Mouse (Mus musculus) liver, embryonic 14.5 days (tissue): ENCODE results near the gene Slc25a29. TPM values are rescaled to one million over a fixed set of nuclear protein-coding genes. Genes with fewer than 3 reads are reported as not detected.

Source experiments
- ATAC-seq: fragments of 200-750 bp; cut with Nextera tagmentation; 2 replicates; pipeline ENCODE4 v1.8.0; 2017; ENCODE audit warnings: moderate number of reproducible peaks, mild to moderate bottlenecking, moderate library complexity; ENCODE audit not compliant: insufficient read depth
- DNase-seq, 3 experiments: peaks; one replicate each; pipeline ENCODE4 v3.0.0-alpha.2; 2012 to 2013; ENCODE audit warnings: low read depth in 3 of 3, low spot score in 3 of 3
- H3K27ac ChIP-seq: fragments of 300-500 bp; sonication (generic); 2 replicates; pipeline ENCODE4 v1.5.1; 2014; ENCODE audit warnings: moderate library complexity, mild to moderate bottlenecking, control low read depth, inconsistent platforms
- H3K27me3 ChIP-seq: fragments of 300-500 bp; sonication (generic); 2 replicates; pipeline ENCODE4 v1.6.1; 2014; ENCODE audit warnings: mild to moderate bottlenecking, low read length, moderate library complexity; ENCODE audit not compliant: control insufficient read depth, insufficient read depth
- H3K36me3 ChIP-seq: fragments of 300-500 bp; sonication (generic); replicated peaks from 2 replicates; pipeline ENCODE4 v1.6.1; 2014; ENCODE audit warnings: low read depth; ENCODE audit not compliant: control insufficient read depth, insufficient read depth
- H3K4me1 ChIP-seq, 2 experiments: fragments of 200-500 bp in 1 of 2; fragments of 300-500 bp in 1 of 2; sonication (generic) in 1 of 2; replicated peaks; 2 replicates each; pipeline ENCODE4 v1.6.1; 2012 to 2014; ENCODE audit warnings: antibody characterized with exemption in 1 of 2, inconsistent platforms in 1 of 2, low read length in 1 of 2; ENCODE audit not compliant: control insufficient read depth in 2 of 2, insufficient read depth in 2 of 2
- H3K4me2 ChIP-seq: fragments of 300-500 bp; sonication (generic); 2 replicates; pipeline ENCODE4 v1.6.1; 2014; ENCODE audit warnings: low read depth, mild to moderate bottlenecking, control low read depth, moderate library complexity
- H3K4me3 ChIP-seq, 2 experiments: fragments of 200-500 bp in 1 of 2; fragments of 300-500 bp in 1 of 2; sonication (generic) in 1 of 2; 2 replicates each; pipeline ENCODE4 v1.5.1; 2012 to 2014; ENCODE audit warnings: low read depth in 2 of 2, low read length in 2 of 2, mild to moderate bottlenecking in 2 of 2, control low read depth in 1 of 2, inconsistent platforms in 1 of 2, moderate library complexity in 1 of 2; ENCODE audit not compliant: insufficient read depth in 1 of 2
- H3K9ac ChIP-seq: fragments of 300-500 bp; sonication (generic); replicated peaks from 2 replicates; pipeline ENCODE4 v1.6.1; 2014; ENCODE audit warnings: mild to moderate bottlenecking, control low read depth, moderate library complexity
- H3K9me3 ChIP-seq: fragments of 300-500 bp; sonication (generic); 2 replicates; pipeline ENCODE4 v1.6.1; 2016; ENCODE audit warnings: low read length, mixed read lengths; ENCODE audit not compliant: control insufficient read depth
- CTCF ChIP-seq: IDR thresholded peaks from 2 replicates; pipeline ENCODE4 v1.5.1; 2016; ENCODE audit warnings: antibody characterized with exemption, low read depth, control low read depth
- EP300 ChIP-seq: IDR thresholded peaks from 2 replicates; pipeline ENCODE4 v1.6.1; 2016; ENCODE audit warnings: antibody characterized with exemption, low read depth
- WGBS: fragments of 180-500 bp; shearing (Covaris S2); extraction: QIAGEN DNeasy Blood & Tissue Kit; methylation state at CpG from one replicate; pipeline ENCODE4 v1.1.7; 2014; ENCODE audit not compliant: insufficient replicate concordance; 5-methylcytosine and 5-hydroxymethylcytosine counted together
- polyA plus RNA-seq, 2 experiments: library from polyadenylated mRNA; depleted of rRNA in 1 of 2; stranded (reverse) in 1 of 2; unstranded in 1 of 2; fragments of >200 nt; fragmentation: Nextera tagmentation in 1 of 2; extraction: Ambion mirVana in 1 of 2; gene quantifications; 2 replicates each; pipeline versions ENCODE4 v1.2.1 to v1.2.3; 2012 to 2014

Gene Slc25a29
- 0.40 and 0.49 TPM in 2 replicates for polyA plus RNA-seq (2012; rRNA removed)
- polyA plus RNA-seq (2014; fragmentation: Nextera tagmentation; extraction: Ambion mirVana): 0.51 and 0.85 TPM in 2 replicates

GRCm38 (mm10) chr12:108835840-108836409 is at the start of gene Slc25a29, which contains the start of gene Slc25a47:
Slc25a29 (minus strand) TSS chr12:108835883.
Slc25a47 (plus strand) TSS chr12:108836046.
- ATAC-seq (peak; percentile 98), DNase-seq (peak; percentile 89 to 92 (median 90))
- H3K27me3 ChIP-seq: no peaks in the 10 kb centered on the region
- H3K36me3 ChIP-seq: no peaks in the 10 kb centered on the region
- no peaks in the 10 kb centered on the region for H3K9me3 ChIP-seq
- peak within 1 kb of the TSS; percentile 55 for H3K9ac ChIP-seq
- no peak within 1 kb of the TSS for H3K27ac ChIP-seq
- peak within 1 kb of the TSS; percentile 82 for H3K4me2 ChIP-seq
- H3K4me3 ChIP-seq: peak within 1 kb of the TSS; percentile 60
- no peak for TF ChIP-seq EP300
- WGBS: under 1% methylated on average over 51 of the region's 53 CpGs
- H3K4me1 ChIP-seq: peaks cover 6 to 12% of the 10 kb centered on the region in 2 experiments

GRCm38 (mm10) chr12:108882776-108883175 is 47.1 kb upstream of the Slc25a29 start:
- DNase-seq (no peak), ATAC-seq (no peak)
- H3K9me3 ChIP-seq: no peaks in the 10 kb centered on the region
- no peak overlapping the region for H3K4me2 ChIP-seq
- H3K27me3 ChIP-seq: no peaks in the 10 kb centered on the region
- peaks cover 6% of the 10 kb centered on the region; the same call in 1 of the 2 replicates for H3K36me3 ChIP-seq
- H3K9ac ChIP-seq: no peak overlapping the region
- TF ChIP-seq EP300 (no peak), CTCF (no peak)
- H3K4me3 ChIP-seq: no peak overlapping the region
- H3K4me1 ChIP-seq: no peaks in the 10 kb centered on the region
- H3K27ac ChIP-seq: no peak overlapping the region
- 83% methylated on average over 8 of the region's 8 CpGs for WGBS

GRCm38 (mm10) chr12:108881192-108881591 is 45.5 kb upstream of the Slc25a29 start:
- Histone ChIP-seq H3K36me3 (peaks cover 6% of the 10 kb centered on the region; the same call in 1 of the 2 replicates), H3K4me3 (no peak overlapping the region), H3K27ac (no peak overlapping the region), H3K9me3 (no peaks in the 10 kb centered on the region), H3K27me3 (no peaks in the 10 kb centered on the region), H3K4me2 (no peak overlapping the region), H3K4me1 (no peaks in the 10 kb centered on the region), H3K9ac (no peak overlapping the region)
- ATAC-seq (no peak), DNase-seq (no peak)
- TF ChIP-seq CTCF (no peak), EP300 (no peak)
- WGBS: 72% methylated on average over 3 of the region's 3 CpGs

GRCm38 (mm10) chr12:108880606-108881005 is 44.9 kb upstream of the Slc25a29 start:
- ATAC-seq (no peak), DNase-seq (no peak)
- H3K9me3 ChIP-seq: no peaks in the 10 kb centered on the region
- no peak overlapping the region for H3K4me3 ChIP-seq
- H3K4me2 ChIP-seq: no peak overlapping the region
- 84% methylated on average over 5 of the region's 5 CpGs for WGBS
- no peak overlapping the region for H3K27ac ChIP-seq
- no peaks in the 10 kb centered on the region for H3K27me3 ChIP-seq
- no peaks in the 10 kb centered on the region for H3K4me1 ChIP-seq
- H3K9ac ChIP-seq: no peak overlapping the region
- peaks cover 6% of the 10 kb centered on the region; the same call in 1 of the 2 replicates for H3K36me3 ChIP-seq
- no peak for TF ChIP-seq EP300
- TF ChIP-seq CTCF: no peak

GRCm38 (mm10) chr12:108879138-108879537 is 43.5 kb upstream of the Slc25a29 start:
- H3K27me3 ChIP-seq: no peaks in the 10 kb centered on the region
- TF ChIP-seq CTCF: no peak
- no peak overlapping the region for H3K4me2 ChIP-seq
- no peak for DNase-seq
- no peak overlapping the region for H3K9ac ChIP-seq
- no peak overlapping the region for H3K4me3 ChIP-seq
- WGBS: 78% methylated on average over 4 of the region's 4 CpGs
- H3K36me3 ChIP-seq: peaks cover 6% of the 10 kb centered on the region; the same call in 1 of the 2 replicates
- no peak overlapping the region for H3K27ac ChIP-seq
- H3K4me1 ChIP-seq: no peaks in the 10 kb centered on the region
- ATAC-seq: no peak
- no peaks in the 10 kb centered on the region for H3K9me3 ChIP-seq
